Mouse (Mus musculus) fibroblast of lung, adult 2 months (primary cell): ENCODE results near the gene Slc6a9.

Experiments used
- DNase-seq: peaks from one replicate; pipeline ENCODE4 v3.0.0-alpha.2; 2011; ENCODE audit warnings: low read depth

Gene Slc6a9

GRCm38 (mm10) chr4:117834457-117834844 lies at the start of gene Slc6a9:
Gene Slc6a9, plus strand, starts transcription at chr4:117834506.
- DNase-seq, result no peak

GRCm38 (mm10) chr4:117786963-117787362 lies 47.3 kb upstream of the Slc6a9 start:
- no peak for DNase-seq

GRCm38 (mm10) chr4:117788308-117788707 lies 46.0 kb upstream of the Slc6a9 start:
- no peak for DNase-seq

- no peak for DNase-seq
These were observed 34.4 kb upstream of the Slc6a9 start for GRCm38 (mm10) chr4:117799904-117800303.

- no peak for DNase-seq
These were observed 27.3 kb upstream of the Slc6a9 start for GRCm38 (mm10) chr4:117806992-117807391.

- no peak for DNase-seq
These were observed 23.4 kb upstream of the Slc6a9 start for GRCm38 (mm10) chr4:117810933-117811332.

- no peak for DNase-seq
These were observed 20.6 kb upstream of the Slc6a9 start for GRCm38 (mm10) chr4:117813591-117814192.

- DNase-seq, result no peak
These were observed 20.0 kb upstream of the Slc6a9 start for GRCm38 (mm10) chr4:117814333-117814732.

GRCm38 (mm10) chr4:117816776-117817175 lies 17.5 kb upstream of the Slc6a9 start:
- no peak for DNase-seq

- no peak for DNase-seq
These were observed 16.3 kb upstream of the Slc6a9 start for GRCm38 (mm10) chr4:117818032-117818431.

- no peak for DNase-seq
These were observed 5.6 kb upstream of the Slc6a9 start for GRCm38 (mm10) chr4:117828572-117829145.

- peak; percentile 41 for DNase-seq
These were observed 4.8 kb upstream of the Slc6a9 start for GRCm38 (mm10) chr4:117829260-117830123.

- DNase-seq, result no peak
These were observed 4.2 kb upstream of the Slc6a9 start for GRCm38 (mm10) chr4:117830124-117830551.

- no peak for DNase-seq
These were observed 3.5 kb upstream of the Slc6a9 start for GRCm38 (mm10) chr4:117830801-117831200.

GRCm38 (mm10) chr4:117831499-117831898 lies 2.8 kb upstream of the Slc6a9 start:
- DNase-seq, result no peak

GRCm38 (mm10) chr4:117831920-117832691 lies 2.2 kb upstream of the Slc6a9 start:
- DNase-seq, result no peak

- DNase-seq, result peak; percentile 70
These were observed 682 bp downstream of the Slc6a9 start for GRCm38 (mm10) chr4:117834845-117835530.

GRCm38 (mm10) chr4:117835531-117836111 lies 1.3 kb downstream of the Slc6a9 start:
- DNase-seq, result no peak

GRCm38 (mm10) chr4:117836204-117836767 lies 2.0 kb downstream of the Slc6a9 start:
- DNase-seq, result peak; percentile 67

- DNase-seq, result no peak
These were observed 3.0 kb downstream of the Slc6a9 start for GRCm38 (mm10) chr4:117837271-117837670.

GRCm38 (mm10) chr4:117839366-117839765 lies 5.1 kb downstream of the Slc6a9 start:
- DNase-seq, result no peak
